Mouse (Mus musculus): ENCODE data around the gene Grem1.

- TF ChIP-seq CTCF (IDR thresholded peaks at IDR 0.05; ENCODE audit: extremely low read depth, insufficient read depth, low read length) = no peak
- no peak for TF ChIP-seq POLR2A (IDR thresholded peaks at IDR 0.05; ENCODE audit: extremely low read depth, insufficient read depth, low read length)
These were observed 35.1 kb upstream of the Grem1 start for GRCm38 (mm10) chr2:113793521-113793920.

Data from cortical plate, adult 2 months (tissue).